ENCODE assay signal across 9 mouse cellular contexts in genomic region chr9:32589900-32590299, GRCm38 (mm10). TPM values are rescaled to one million over a fixed set of nuclear protein-coding genes. Genes with fewer than 3 reads are reported as not detected.
DNase-seq lines count a peak whose midpoint lies in the region; ATAC-seq and TF ChIP-seq lines count a peak whose summit lies in the region.
"Had no signal": no experiment of that assay in that cellular context is flagged by ENCODE, and none has a peak within 500 bp of the region (broad histone marks: within the 10 kb centered on the region; RNA-seq: fewer than 3 reads in every experiment).

No protein-coding gene starts in this region.

- H3K27ac ChIP-seq in hindbrain, embryonic 11.5 days (ENCODE audit: low read depth, low read length): no peak overlapping the region
- H3K27ac ChIP-seq: lung, embryonic 15.5 days had no signal

- H3K4me3 ChIP-seq in G1E (ENCODE audit: low read depth, low read length): no peak overlapping the region
- no peak overlapping the region for H3K4me3 ChIP-seq in hindbrain, embryonic 11.5 days (ENCODE audit: low read depth, low read length)
- H3K4me3 ChIP-seq: lung, embryonic 15.5 days had no signal

- H3K36me3 ChIP-seq in G1E (replicated peaks): no peaks in the 10 kb centered on the region
- no peaks in the 10 kb centered on the region for H3K36me3 ChIP-seq in hindbrain, embryonic 11.5 days (ENCODE audit: control insufficient read depth, insufficient read depth, low read length)
- H3K36me3 ChIP-seq: lung, embryonic 15.5 days had no signal

- no peak overlapping the region for H3K9ac ChIP-seq in hindbrain, embryonic 11.5 days (ENCODE audit: low read depth, low read length)
- H3K9ac ChIP-seq: lung, embryonic 15.5 days had no signal

- H3K4me2 ChIP-seq in hindbrain, embryonic 11.5 days (replicated peaks; ENCODE audit: low read depth, low read length): no peak overlapping the region
- H3K4me2 ChIP-seq: lung, embryonic 15.5 days had no signal

- no peak; the same call in 1 of the 2 replicates for TF ChIP-seq CTCF in G1E (IDR thresholded peaks at IDR 0.05; ENCODE audit: low read depth, low read length)

- H3K27me3 ChIP-seq in G1E (ENCODE audit: insufficient read depth, low read length): 0 out of 2 replicates have a peak, but pooled peaks cover 8% of the 10 kb centered on the region
- H3K27me3 ChIP-seq in hindbrain, embryonic 11.5 days (ENCODE audit: control insufficient read depth, insufficient read depth, low read length): peaks cover 8% of the 10 kb centered on the region; the same call in 1 of the 2 replicates
- H3K27me3 ChIP-seq: lung, embryonic 15.5 days had no signal

- H3K4me1 ChIP-seq in G1E (ENCODE audit: insufficient read depth, low read depth, low read length): no peaks in the 10 kb centered on the region
- H3K4me1 ChIP-seq in hindbrain, embryonic 11.5 days (replicated peaks; ENCODE audit: control insufficient read depth, insufficient read depth, low read length): peaks cover 5% of the 10 kb centered on the region; the same call in 1 of the 2 replicates

- 6% methylated on average over 8 of the region's 8 CpGs for WGBS in hindbrain, embryonic 11.5 days

- H3K9me3 ChIP-seq in G1E (replicated peaks): no peaks in the 10 kb centered on the region
- H3K9me3 ChIP-seq in hindbrain, embryonic 11.5 days (ENCODE audit: control insufficient read depth, low read length): no peaks in the 10 kb centered on the region
- H3K9me3 ChIP-seq: lung, embryonic 15.5 days had no signal

- peak; percentile 21 for DNase-seq in G1E (ENCODE audit: low spot score)
- DNase-seq in cerebellum, adult 18-20 months: peak; percentile 52 to 68
- peak; percentile 47 to 92 for DNase-seq in frontal cortex, adult 2 months (ENCODE audit: extremely low spot score in 1 of 2, low spot score in 1 of 2)
- peak; percentile 93 for DNase-seq in hindbrain, embryonic 11.5 days (ENCODE audit: low spot score)
- DNase-seq in layer of hippocampus, postnatal 10 days (ENCODE audit: low spot score in 2 of 2): peak; percentile 89 to 91
- peak; percentile 93 for DNase-seq in lung, postnatal 10 days
- DNase-seq in retina, postnatal 1 day: peak; percentile 86
- DNase-seq in urinary bladder, adult 18-20 months (ENCODE audit: low spot score in 2 of 2): peak; percentile 69 to 75

- no peak for ATAC-seq in G1E (ENCODE audit: extremely low read depth, insufficient number of reproducible peaks, low FRiP score, poor library complexity, severe bottlenecking)
- peak; percentile 66 for ATAC-seq in hindbrain, embryonic 11.5 days (ENCODE audit: low FRiP score)

RNA-seq across cellular contexts. Expression of gene Ets1, which starts 46.1 kb away (rescaled TPM):
- total RNA-seq in G1E (2014; fragmentation: Nextera tagmentation) (not detected in 2 replicates), G1E (2017) (0.05 and 0.17 TPM in 2 replicates)
- polyA plus RNA-seq in G1E (2012): not detected in 2 replicates
- 7.9 and 11.0 TPM in 2 replicates for polyA plus RNA-seq in frontal cortex, adult 2 months (2012; rRNA removed)
- polyA plus RNA-seq in hindbrain, embryonic 11.5 days (2014; fragmentation: Nextera tagmentation; extraction: Ambion mirVana): 24.3 and 25.2 TPM in 2 replicates
- 10 to 100 TPM; 23.8 to 24.5 TPM for total RNA-seq in layer of hippocampus, postnatal 10 days (2021)

RNA-seq across cellular contexts. Expression of gene Fli1, which starts 47.2 kb away (rescaled TPM):
- 4.9 and 5.8 TPM in 2 replicates for total RNA-seq in G1E (2014; fragmentation: Nextera tagmentation)
- total RNA-seq in G1E (2017): 24.2 and 27.0 TPM in 2 replicates
- 2.5 and 3.4 TPM in 2 replicates for polyA plus RNA-seq in G1E (2012)
- polyA plus RNA-seq in frontal cortex, adult 2 months (2012; rRNA removed): 3.1 and 4.6 TPM in 2 replicates
- polyA plus RNA-seq in hindbrain, embryonic 11.5 days (2014; fragmentation: Nextera tagmentation; extraction: Ambion mirVana): 18.6 and 22.2 TPM in 2 replicates
- total RNA-seq in layer of hippocampus, postnatal 10 days (2021): 10 to 100 TPM in 1 of 2 experiments, 1 to 10 TPM in 1; 7.7 to 10.2 TPM

Comparison
In these comparisons a context has a peak if more than half of its experiments do, and no peak if none do; other contexts are left out.
1. DNase-seq: peak in every context shown above with its lines; median percentile 93 in hindbrain, embryonic 11.5 days; 93 in lung, postnatal 10 days; 90 in layer of hippocampus, postnatal 10 days; 86 in retina, postnatal 1 day; 72 in urinary bladder, adult 18-20 months; 70 in frontal cortex, adult 2 months; 60 in cerebellum, adult 18-20 months; 21 in G1E.